Mouse (Mus musculus): ENCODE data around the gene Abcc3. TPM values are rescaled to one million over a fixed set of nuclear protein-coding genes. Genes with fewer than 3 reads are reported as not detected.
A peak's percentile ranks its signal among the peaks of the same experiment; 100 is the strongest.

Abcc3 gene
- total RNA-seq (2021), result 1 to 10 TPM; 1.7 to 3.9 TPM

DNA sequence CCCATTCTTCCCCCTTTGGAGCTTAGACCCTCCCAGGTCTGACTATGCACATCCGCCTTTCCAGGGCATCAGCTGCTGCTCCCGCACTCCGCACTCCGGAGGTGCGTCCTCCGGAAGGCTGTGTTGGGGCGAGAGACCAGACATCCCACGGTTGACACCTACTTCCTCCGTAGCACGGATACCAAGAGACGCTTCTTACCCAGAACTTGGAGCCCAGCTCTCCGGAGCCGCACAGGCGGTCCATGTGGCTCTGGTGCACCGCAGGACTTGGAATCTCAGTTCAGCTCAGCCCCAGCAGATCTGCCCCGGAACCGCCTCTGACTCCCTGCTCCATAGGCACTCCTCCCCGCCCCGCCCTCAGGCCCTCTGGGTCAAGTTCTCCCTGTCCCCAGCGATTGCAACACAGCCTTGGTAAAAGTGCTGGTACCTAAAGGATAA lies at the start of gene Abcc3:
TSS of gene Abcc3 (minus strand) at position 326 of the 438 bp plus-strand sequence.
- peak; percentile 57 to 58 for DNase-seq
- intact Hi-C loops (cut with DNase I), result no loop called here

DNA sequence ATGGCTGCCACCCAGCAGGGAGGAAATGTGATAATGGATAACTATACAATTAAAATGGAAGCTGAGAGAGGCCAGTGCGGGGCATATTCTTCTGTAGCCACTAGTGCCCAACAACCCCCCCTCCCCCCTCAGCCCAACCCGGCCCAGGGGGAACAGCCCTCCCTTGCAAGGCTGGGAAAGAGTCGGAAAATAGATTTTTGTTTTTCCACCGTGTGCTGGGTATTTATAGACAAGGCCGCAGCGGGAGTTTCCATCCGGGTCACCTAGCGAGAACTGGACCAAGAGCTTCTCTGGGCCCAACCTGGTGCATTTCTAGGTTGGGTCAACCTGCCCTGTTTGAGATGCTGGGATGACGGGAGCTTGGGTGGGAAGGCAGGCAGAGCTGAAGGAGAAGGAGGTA lies 49.0 kb upstream of the Abcc3 start:
- intact Hi-C loops (cut with DNase I), result no loop called here

DNA sequence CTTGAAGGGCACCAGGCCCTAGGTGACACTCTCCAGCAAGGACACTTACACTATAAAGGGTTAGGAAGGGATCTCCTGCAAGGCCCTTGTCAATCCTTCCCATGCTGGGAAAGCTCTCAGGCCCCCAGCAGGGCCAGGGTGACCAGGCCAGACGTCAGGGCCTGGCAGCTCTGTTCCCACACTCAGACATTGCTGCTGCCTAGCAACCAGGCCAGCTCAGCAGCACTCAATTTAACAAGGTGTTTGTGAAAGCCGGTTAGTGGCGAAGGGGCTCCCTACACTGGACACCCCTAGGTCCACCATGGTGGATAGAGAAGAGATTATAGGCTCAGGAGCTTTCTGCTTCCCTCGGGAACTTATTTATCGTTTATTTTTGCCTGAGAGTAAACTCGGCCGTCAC lies 48.3 kb upstream of the Abcc3 start:
- no peak for DNase-seq
- intact Hi-C loops (cut with DNase I), result no loop called here

More for the DNA sequence above, 49.0 kb upstream of the Abcc3 start:
- DNase-seq, result no peak

DNA sequence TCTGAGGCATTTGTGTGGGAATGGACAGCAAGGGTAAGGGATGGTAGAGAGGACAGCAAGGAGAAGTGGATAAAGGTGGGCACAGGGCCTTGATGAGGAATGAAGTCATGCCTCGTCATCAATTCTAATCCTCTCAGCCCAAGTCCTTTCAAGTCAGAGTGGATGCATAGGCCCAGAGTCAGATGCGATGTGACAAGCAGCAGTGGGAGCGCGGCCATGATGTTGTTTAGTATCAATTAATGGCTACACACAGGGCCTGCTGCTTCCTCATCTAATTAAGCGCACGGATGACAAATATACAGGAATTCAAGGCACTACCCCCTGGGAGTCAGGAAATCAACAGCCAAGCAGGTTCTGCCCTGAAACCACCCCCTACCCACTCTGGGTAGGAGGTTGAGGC lies 47.6 kb upstream of the Abcc3 start:
- intact Hi-C loops (cut with DNase I), result no loop called here
- no peak for DNase-seq

DNA sequence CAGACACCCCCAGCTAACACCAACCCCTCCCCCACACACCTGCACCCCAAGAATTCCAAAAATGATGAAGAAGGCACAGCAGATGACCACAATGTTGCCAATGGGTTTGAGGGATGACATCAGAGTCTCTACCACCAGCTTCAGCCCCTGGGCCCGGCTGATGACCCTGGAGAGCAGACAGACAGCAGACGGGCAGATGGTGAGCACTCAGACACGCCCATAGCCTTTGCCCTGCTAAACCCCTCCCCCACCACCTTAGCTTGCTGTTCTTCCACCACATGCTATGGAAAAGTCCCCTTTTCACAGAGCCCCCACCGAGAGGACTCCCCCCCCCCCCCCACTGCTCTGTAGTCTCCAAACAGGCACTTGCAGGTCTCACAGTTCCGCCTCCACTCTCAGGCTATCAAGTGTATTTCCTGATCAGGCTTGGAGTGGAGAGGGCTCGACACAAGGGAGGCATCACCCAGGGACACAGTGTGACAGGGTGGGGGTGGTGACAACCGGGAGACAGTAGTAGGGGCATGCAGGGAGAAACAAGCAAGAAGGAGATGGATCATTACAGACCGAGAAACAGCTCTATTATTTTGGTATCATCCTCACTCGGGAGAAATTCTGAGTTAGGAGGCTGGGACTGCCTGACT lies 36.3 kb upstream of the Abcc3 start:
- intact Hi-C loops (cut with DNase I), result no loop called here
- DNase-seq, result no peak

DNA sequence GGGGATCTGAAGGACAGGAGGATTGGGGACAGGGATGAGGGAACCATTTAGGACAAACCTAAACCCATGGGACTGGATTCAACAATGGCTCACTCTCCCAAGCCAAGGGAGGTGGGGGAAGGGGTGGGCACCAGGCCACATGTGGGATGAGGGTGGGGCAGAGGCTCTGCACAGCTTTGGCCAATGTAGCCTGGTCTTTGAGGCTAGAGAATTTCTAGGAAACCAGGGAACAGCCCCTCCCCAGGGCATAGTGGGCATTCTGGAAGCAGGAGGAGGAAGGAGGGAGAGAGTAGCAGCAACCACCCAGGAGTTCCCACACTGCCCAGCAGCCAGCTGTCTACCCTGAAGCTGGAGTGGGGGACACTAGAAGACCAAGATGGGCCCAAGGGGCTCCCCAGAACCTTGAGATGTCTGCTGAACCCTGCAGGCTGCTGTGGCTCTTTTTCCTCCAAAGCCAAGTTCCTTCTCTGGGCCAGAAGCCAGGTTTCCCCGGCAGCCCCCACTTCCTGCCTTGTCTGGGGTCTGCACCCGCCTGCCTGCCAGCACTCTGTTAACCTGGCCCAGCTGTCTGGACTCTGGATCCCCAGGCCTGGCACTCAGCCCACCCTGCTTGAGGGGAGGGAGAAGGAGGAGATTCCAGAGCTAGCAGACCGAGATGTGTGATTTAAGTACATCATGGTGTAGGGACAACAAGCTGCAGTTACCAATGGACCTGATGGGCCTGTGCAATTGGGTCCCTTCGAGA lies 35.5 kb upstream of the Abcc3 start:
- intact Hi-C loops (cut with DNase I), result no loop called here
- peak; percentile 62 for DNase-seq

DNA sequence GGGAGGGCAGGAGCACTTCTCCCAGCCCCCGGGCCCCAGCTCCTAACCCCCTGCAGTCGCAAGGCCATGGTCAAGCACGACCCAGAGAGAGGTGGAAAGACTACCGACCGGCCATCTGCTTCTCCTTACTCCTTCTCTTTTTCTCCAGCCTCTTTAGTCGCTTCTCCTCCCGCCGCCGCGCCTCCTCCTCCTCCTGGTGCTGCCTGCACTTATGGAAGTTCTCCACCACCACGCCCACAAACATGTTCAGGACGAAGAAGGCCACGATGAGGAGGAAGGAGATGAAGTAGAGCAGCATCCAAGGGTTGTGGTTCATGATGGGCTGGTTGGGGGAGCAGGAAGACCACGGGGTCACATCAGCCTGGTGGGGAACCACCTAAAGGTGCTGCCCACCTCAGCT lies 32.9 kb upstream of the Abcc3 start:
- no peak for DNase-seq
- intact Hi-C loops (cut with DNase I), result no loop called here

DNA sequence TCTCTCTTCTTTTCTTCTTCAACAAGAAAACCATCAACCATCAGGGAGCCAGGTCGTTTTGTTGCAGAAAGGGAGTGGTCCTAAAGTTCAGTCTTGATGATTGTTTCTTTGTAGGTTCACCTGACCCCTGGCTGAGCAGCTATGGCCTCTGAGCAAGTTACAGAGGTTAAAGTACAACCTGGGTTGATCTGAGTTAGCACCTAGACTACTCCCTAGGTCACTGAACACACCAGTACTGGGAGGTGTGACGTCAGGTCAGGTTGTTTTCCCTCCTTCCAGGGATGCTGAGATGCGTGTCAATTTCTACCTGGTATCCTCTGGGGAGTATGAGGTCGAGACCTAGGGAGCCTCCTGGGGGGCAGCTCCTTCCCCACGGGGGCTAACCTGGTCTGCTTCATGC lies 32.4 kb upstream of the Abcc3 start:
- DNase-seq, result no peak

DNA sequence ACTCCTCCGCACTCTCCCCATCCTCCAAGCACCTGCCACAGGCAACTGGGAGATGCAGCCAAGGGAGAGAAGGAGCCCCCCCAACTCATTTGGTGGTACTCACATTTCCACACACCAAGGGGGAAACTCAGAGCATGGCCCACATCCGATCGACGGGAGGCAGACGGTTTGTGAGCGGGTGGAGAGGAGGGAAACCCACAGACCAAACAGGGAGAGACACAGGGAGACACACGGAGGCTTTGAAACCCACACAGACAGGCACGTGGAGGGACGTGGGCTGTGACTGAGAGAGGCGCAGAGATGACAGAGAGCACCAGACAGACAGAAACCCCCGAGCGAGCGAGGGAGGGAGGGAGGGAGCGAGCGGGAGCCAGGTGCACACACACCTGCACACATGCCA lies 31.6 kb upstream of the Abcc3 start:
- DNase-seq, result no peak
- intact Hi-C loops (cut with DNase I), result no loop called here

More for the DNA sequence above, 32.4 kb upstream of the Abcc3 start:
- intact Hi-C loops (cut with DNase I), result no loop called here

DNA sequence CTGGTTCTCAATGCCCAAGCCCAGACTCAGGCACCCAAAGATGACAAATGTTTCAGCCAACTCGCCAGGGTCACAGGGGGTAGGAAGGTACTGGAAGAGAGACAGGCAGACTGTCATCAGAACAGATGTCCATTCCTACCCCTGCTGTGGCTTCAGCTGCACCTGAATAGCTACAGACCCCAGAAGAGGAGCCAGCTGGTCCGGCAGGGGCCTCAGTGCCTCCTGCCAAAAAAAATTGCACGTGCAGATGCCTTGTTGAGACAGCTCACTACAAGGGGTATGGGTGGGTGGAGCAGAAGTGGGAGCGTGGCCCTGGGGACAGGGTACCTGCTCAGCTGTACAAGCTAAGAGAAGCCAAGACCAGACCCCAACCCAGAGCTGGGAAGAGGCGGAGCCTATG lies 31.1 kb upstream of the Abcc3 start:
- intact Hi-C loops (cut with DNase I), result no loop called here
- no peak for DNase-seq

DNA sequence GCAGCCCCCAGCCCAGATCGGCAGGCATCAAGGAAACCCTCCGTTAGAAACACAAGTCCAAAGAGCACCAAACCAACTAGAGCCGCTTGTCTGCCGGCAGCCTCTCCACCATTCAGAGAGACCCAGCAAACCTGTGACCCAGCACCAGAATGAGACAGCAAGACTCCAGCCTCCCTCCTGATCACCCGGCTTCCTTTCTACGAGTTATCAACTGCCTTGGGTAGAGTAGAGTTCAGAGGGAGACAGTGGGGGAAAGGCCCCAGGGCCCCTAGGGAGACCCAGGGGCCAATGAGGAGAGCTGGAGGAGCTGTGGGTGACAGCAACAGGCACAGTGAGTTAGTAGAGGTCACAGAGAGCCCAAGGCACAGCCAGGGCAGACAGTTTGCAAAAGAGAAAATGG lies 28.2 kb upstream of the Abcc3 start:
- intact Hi-C loops (cut with DNase I), result loop anchor here (1.0 to 2.0 kb wide), 2 partner anchors 65 to 124 kb away; partner anchors contain the start of gene Spata20
- no peak for DNase-seq

DNA sequence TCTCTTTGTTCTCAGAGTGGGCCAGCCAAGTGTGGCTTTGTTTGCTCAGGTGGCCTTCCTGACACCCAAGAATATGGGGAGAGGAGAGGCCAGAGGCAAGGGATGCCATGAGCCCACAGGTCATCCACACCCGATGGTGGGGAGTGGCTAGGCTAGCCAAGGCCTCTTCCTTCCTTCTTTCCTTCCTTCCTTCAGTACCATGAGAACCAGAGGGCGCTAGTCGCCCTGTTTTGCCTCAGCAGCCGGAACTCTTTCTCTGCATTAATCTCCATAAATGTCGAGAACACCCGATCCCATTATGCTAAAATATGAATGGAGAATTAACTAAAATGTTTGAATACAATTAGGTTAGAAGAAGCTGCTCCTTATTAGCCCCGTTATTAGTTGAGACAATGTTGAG lies 27.5 kb upstream of the Abcc3 start:
- DNase-seq, result peak; percentile 28 to 35
- intact Hi-C loops (cut with DNase I), result loop anchor here (1.0 to 2.0 kb wide), 2 partner anchors 66 to 124 kb away; partner anchors contain the start of gene Spata20

DNA sequence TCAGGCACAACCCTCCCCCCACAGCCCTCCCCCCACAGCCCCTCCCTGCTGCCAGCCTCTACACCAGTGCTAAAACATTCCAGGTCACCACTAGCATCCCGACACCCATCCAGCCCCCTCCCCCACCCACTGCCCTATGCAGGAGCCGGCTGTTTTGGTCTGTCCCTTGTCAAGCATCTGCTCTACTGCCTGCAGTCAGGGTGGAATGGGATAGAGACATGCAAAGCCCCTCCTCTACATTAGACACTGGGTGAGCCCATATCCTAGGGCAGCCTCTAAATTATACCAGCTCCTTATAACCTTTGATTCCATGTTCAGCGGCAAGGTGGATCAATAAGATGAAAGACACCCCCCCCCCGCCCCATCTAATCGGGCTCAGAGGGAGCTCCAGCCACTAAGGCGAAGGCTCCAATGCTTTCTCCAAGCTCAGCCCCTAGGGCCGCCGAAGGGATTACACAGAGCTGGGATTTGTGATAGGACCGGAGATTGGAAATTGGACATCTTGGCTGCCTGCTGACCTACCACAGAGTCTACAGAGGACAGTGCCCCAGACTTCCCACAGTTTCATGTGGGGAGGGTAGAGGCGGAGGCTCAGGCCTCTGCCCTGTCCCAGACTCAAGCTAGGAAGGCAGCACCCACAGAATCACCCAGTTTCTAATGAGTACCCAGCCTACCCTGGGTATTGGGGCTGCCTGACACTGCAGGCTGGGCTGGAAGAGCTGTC lies 26.4 kb upstream of the Abcc3 start:
- DNase-seq, result no peak
- intact Hi-C loops (cut with DNase I), result no loop called here

DNA sequence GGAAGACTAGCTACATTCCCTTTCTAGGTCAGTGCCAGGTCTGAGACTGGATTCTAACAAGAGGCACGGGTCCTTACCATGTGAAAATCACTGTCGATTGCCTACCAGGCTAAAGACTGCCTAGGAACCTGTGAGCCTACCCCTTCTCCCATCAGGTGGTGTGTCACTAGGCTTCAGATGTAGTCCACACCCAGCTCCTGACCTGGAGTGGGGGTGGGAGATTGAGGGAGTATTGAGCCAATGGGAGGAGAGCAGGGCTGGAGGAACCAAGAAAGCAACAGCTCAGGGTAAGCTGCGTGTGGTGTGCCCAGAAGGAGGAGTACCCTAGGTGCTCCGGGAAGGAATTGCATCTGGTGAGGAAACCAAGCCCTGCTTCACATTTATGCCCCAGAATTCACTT lies 21.2 kb upstream of the Abcc3 start:
- intact Hi-C loops (cut with DNase I), result no loop called here

DNA sequence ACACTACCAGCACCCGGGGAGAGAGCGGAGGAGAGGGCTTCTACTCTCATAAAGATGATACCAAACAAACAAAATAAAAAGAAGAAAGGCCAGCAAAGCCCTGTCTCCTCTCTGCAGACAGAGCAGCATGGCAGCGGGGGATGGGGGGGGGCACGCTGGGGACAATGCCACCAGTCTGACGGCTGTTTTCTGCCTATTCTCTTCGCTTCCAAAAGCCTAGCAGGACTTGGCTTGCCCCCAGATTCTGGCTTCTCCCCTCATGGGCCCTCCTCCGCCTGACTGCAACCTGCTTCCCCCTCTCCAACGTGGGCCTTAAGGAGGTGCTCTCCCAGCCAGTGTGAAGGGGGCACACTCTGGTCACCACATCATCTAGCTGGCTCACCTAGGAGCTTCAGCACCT lies 20.7 kb upstream of the Abcc3 start:
- intact Hi-C loops (cut with DNase I), result no loop called here

More for the DNA sequence above, 21.2 kb upstream of the Abcc3 start:
- DNase-seq, result no peak

DNA sequence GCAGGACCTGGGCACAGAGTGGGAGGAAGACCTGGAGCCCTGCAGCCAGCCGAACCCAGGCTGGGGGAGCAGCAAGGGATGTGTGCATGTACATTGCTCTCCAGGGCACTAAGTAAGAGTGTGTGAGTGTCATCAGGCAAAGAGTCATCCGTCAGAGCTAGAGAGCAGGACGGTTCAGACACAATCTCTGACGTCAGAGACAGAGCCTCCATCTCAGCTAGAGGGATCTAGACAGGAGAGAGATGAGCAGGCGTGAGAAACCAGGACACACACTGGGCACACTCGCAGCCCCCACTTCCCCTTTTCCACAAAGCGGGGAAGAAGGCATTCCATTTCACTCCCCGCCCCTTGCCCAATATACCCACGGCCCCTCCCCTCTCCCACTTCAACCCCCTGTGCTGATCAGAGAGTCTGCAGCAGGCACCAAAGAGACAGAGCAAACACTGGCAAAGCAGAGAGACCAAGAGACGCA lies 20.2 kb upstream of the Abcc3 start:
- intact Hi-C loops (cut with DNase I), result no loop called here

More for the DNA sequence above, 20.7 kb upstream of the Abcc3 start:
- no peak for DNase-seq

DNA sequence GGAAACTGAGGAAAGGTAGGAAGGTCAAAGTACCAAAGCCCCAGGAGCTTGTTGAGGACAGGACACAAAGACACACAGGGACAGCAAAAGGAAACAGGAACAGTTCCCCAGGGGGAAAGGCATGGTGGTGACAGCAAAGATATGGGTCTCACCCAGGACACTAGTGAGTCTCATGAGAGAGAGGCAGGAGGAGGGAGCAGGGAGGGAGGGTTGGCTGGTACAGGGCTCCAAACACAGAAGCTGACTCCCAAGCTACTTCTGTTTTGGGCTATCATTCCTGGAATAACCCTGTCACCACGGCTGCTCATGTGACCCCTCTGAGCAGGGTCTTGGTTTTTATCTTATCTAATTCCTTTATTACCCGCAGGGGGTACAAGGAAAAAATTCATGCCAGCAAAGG lies 19.8 kb upstream of the Abcc3 start:
- intact Hi-C loops (cut with DNase I), result no loop called here
- no peak for DNase-seq

More for the DNA sequence above, 20.2 kb upstream of the Abcc3 start:
- no peak for DNase-seq

DNA sequence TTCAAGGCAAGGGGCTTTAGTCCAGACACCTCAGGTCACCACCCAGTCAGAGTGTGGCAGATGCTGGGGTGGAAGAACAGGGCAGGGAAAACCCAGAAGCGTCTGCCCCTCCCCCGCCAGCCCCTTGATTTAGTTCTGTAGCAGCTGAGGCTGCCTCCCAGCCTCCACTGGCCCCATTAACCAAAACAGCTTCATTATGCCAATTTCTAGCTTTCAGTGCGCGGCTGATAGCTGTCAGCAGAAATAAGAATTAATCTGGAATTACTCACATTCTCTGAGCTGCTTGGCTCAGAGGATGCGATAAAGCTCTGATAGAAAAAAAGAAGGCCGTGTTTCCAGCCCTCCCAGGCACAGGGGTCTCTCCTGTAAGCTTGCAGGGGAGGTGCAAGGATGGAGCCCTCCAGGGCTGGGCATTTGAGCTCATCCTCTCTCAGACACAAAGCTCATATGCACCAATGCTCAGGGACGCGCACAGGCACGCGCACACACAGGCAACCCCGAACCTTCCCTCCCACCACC lies 15.1 kb upstream of the Abcc3 start:
- no peak for DNase-seq
- intact Hi-C loops (cut with DNase I), result loop anchor here (5.0 kb wide), 1 partner anchor 281 kb away; no protein-coding TSS in a partner anchor

DNA sequence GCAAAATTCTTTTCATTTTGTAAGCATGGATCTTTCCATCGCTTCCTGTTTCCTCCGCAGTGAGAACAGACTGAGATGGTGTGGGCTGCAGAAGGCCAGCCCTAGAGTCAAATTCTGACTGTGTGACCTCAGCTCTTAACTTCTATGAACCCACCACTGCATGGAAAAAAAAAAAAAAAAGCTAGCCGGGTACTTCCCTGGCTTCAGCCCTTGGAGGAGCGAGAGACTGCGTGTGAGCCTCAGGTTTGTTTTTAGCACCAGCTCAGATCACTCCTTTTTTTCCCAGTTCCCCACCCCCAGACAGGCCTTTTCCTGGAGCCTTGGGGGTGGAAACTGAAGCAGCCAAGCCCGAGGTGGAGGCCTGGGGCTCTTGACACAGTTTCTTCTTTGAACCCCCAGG lies 12.6 kb upstream of the Abcc3 start:
- intact Hi-C loops (cut with DNase I), result loop anchor here (2.0 to 5.0 kb wide), 2 partner anchors 65 to 278 kb away; no protein-coding TSS in a partner anchor
- no peak for DNase-seq

DNA sequence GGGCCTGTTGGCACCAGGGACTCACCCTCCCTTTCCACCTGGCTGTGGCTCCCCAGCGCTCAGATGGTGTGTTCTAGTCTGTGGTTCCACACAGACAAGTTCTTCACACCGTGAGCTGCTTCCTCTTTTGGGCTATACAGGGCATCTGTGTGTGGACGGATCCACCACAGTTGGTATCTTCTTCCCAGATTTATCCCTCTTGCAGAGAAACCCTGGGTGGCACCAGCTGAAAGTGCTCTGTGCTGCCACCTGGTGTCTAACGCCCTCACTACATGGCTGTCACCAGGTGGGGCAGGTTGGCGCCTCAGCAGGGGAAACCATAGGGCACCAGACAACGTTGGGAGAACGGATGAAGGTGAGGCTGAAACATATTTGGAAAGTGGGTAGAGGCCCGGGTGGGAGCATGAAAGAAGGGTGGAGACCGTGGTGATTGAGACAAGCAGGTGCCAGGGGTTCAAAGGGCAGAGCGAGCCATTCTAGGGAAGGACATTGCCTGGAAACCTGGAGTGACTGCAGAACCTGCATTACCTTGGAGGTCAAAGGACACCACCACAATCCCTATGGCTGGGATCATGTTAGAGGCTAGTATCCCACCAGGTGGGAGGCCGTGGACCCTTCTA lies 12.0 kb upstream of the Abcc3 start:
- peak; percentile 81 to 90 for DNase-seq
- intact Hi-C loops (cut with DNase I), result loop anchor here (1.0 to 5.0 kb wide), 4 partner anchors 64 to 277 kb away; no protein-coding TSS in a partner anchor
